Comparison of ENCODE assay signal across 20 mouse cellular contexts in genomic region chr16:45791286-45791685, GRCm38 (mm10). TPM values are rescaled to one million over a fixed set of nuclear protein-coding genes. Genes with fewer than 3 reads are reported as not detected.
A peak's percentile ranks its signal among the peaks of the same experiment; 100 is the strongest.
DNase-seq lines count a peak whose midpoint lies in the region; ATAC-seq and TF ChIP-seq lines count a peak whose summit lies in the region.
"Had no signal": no experiment of that assay in that cellular context is flagged by ENCODE, and none has a peak within 500 bp of the region (broad histone marks: within the 10 kb centered on the region; RNA-seq: fewer than 3 reads in every experiment).

No protein-coding gene starts in this region.

- H3K4me1 ChIP-seq in embryonic facial prominence, embryonic 14.5 days (ENCODE audit: control insufficient read depth, insufficient read depth, low read length): no peaks in the 10 kb centered on the region
- no peaks in the 10 kb centered on the region; the same call in 1 of the 2 replicates for H3K4me1 ChIP-seq in embryonic facial prominence, embryonic 10.5 days
- H3K4me1 ChIP-seq: limb, embryonic 15.5 days; neural tube, embryonic 15.5 days had no signal

- no peak overlapping the region for H3K4me2 ChIP-seq in embryonic facial prominence, embryonic 14.5 days (ENCODE audit: low read depth, low read length)
- H3K4me2 ChIP-seq: limb, embryonic 15.5 days; neural tube, embryonic 15.5 days had no signal

- H3K36me3 ChIP-seq in embryonic facial prominence, embryonic 14.5 days (ENCODE audit: control insufficient read depth, insufficient read depth, low read length): peaks cover 61% of the 10 kb centered on the region
- peaks cover 67% of the 10 kb centered on the region for H3K36me3 ChIP-seq in embryonic facial prominence, embryonic 10.5 days (replicated peaks)
- H3K36me3 ChIP-seq: neural tube, embryonic 15.5 days had no signal

- peak; percentile 53 for DNase-seq in embryonic facial prominence, embryonic 14.5 days (ENCODE audit: low spot score)
- DNase-seq in embryonic facial prominence, embryonic 10.5 days (ENCODE audit: low spot score): no peak
- DNase-seq in Patski (ENCODE audit: low read depth, low spot score): peak; percentile 54
- peak; percentile 13 to 39 for DNase-seq in cerebellum, postnatal 25 days
- DNase-seq in lung, postnatal 36 days: peak; percentile 70
- no peak for DNase-seq in right cerebral cortex, postnatal 14 days
- no peak for DNase-seq in retina, embryonic 14.5 days (ENCODE audit: low spot score)
- DNase-seq: embryo, embryonic 11 days; gastrocnemius, postnatal 10 days; heart, adult 2 months; heart, postnatal 4 days; kidney, adult 11 months; layer of hippocampus, postnatal 36 days; right cerebral cortex, postnatal 25 days; thymus, postnatal 36 days had no signal

- WGBS in embryonic facial prominence, embryonic 14.5 days: 50% methylated on average over 5 of the region's 5 CpGs
- 57% methylated on average over 5 of the region's 5 CpGs for WGBS in embryonic facial prominence, embryonic 10.5 days

- no peak overlapping the region for H3K27ac ChIP-seq in embryonic facial prominence, embryonic 14.5 days (replicated peaks; ENCODE audit: low read depth, low read length)
- no peak overlapping the region for H3K27ac ChIP-seq in embryonic facial prominence, embryonic 10.5 days (replicated peaks)
- H3K27ac ChIP-seq: heart, adult 2 months; limb, embryonic 15.5 days; neural tube, embryonic 15.5 days had no signal

- POLR2A ChIA-PET in Patski (lab: Charles Lee): no interaction called here

- peak; percentile 85; the same call in 1 of the 2 replicates for ATAC-seq in embryonic facial prominence, embryonic 14.5 days (ENCODE audit: low read depth)
- peak; percentile 98 for ATAC-seq in Patski
- ATAC-seq: hindbrain, embryonic 16.5 days; midbrain, embryonic 16.5 days had no signal

- no peak overlapping the region for H3K9ac ChIP-seq in embryonic facial prominence, embryonic 14.5 days (ENCODE audit: low read depth, low read length)
- H3K9ac ChIP-seq: limb, embryonic 15.5 days; neural tube, embryonic 15.5 days had no signal

- no peak overlapping the region for H3K4me3 ChIP-seq in embryonic facial prominence, embryonic 14.5 days (ENCODE audit: low read depth, low read length)
- no peak overlapping the region for H3K4me3 ChIP-seq in embryonic facial prominence, embryonic 10.5 days
- H3K4me3 ChIP-seq: heart, adult 2 months; limb, embryonic 15.5 days; megakaryocyte, embryonic 14.5 days; neural tube, embryonic 15.5 days had no signal

- no peak for TF ChIP-seq CTCF in Patski (IDR thresholded peaks at IDR 0.05)

- in situ Hi-C loops in Patski (cut with MboI; ENCODE audit: low pct_unique_long_range_greater_than_20kb): no loop called here

- H3K9me3 ChIP-seq in embryonic facial prominence, embryonic 14.5 days (ENCODE audit: control insufficient read depth, low read length): no peaks in the 10 kb centered on the region
- no peaks in the 10 kb centered on the region for H3K9me3 ChIP-seq in embryonic facial prominence, embryonic 10.5 days
- H3K9me3 ChIP-seq: limb, embryonic 15.5 days; megakaryocyte, embryonic 14.5 days; neural tube, embryonic 15.5 days had no signal

- H3K27me3 ChIP-seq in embryonic facial prominence, embryonic 14.5 days (replicated peaks; ENCODE audit: control insufficient read depth, insufficient read depth, low read length): no peaks in the 10 kb centered on the region
- H3K27me3 ChIP-seq in embryonic facial prominence, embryonic 10.5 days (replicated peaks; ENCODE audit: low read depth, poor library complexity, severe bottlenecking): no peaks in the 10 kb centered on the region
- no peaks in the 10 kb centered on the region for H3K27me3 ChIP-seq in Patski
- H3K27me3 ChIP-seq: limb, embryonic 15.5 days; megakaryocyte, embryonic 14.5 days; neural tube, embryonic 15.5 days had no signal

- CTCF ChIA-PET in Patski (lab: Charles Lee): no interaction called here

RNA-seq across cellular contexts. Expression of gene Abhd10, which starts 48.5 kb away (rescaled TPM):
- 27.4 and 34.6 TPM in 2 replicates for polyA plus RNA-seq in embryonic facial prominence, embryonic 14.5 days (2014; fragmentation: Nextera tagmentation; extraction: Ambion mirVana)
- 40.7 and 43.8 TPM in 2 replicates for polyA plus RNA-seq in embryonic facial prominence, embryonic 10.5 days (2016; fragmentation: Nextera tagmentation; extraction: Ambion mirVana)
- polyA plus RNA-seq in Patski (2021): 17.3 TPM

Comparison
In these comparisons a context has a peak if more than half of its experiments do, and no peak if none do; other contexts are left out.
1. DNase-seq: peak in embryonic facial prominence, embryonic 14.5 days (single experiment), Patski (single experiment), cerebellum, postnatal 25 days (2 of 2) and lung, postnatal 36 days (single experiment); none in embryonic facial prominence, embryonic 10.5 days (single experiment), right cerebral cortex, postnatal 14 days (single experiment) and retina, embryonic 14.5 days (single experiment).